Mouse (Mus musculus) heart, postnatal 14 days (tissue): Measurements from ENCODE around the gene Hist1h4b. TPM values are rescaled to one million over a fixed set of nuclear protein-coding genes. Genes with fewer than 3 reads are reported as not detected.
"Not testable (repeated sequence)": the region's sequence is repeated elsewhere in the genome, so short reads cannot be mapped to it uniquely, and the experiment has no call there.

Experiments
- DNase-seq, 2 experiments: peaks; one replicate each; pipeline ENCODE4 v3.0.0; 2021 to 2022
- intact Hi-C: fragments of 180-260 bp; cut with DNase I; formaldehyde crosslinking; loops from one replicate; pipeline ENCODE4 v1.15.1; 2025
- long read RNA-seq, 2 experiments: library from polyadenylated mRNA; stranded (forward); transcript quantifications; one replicate each; pipeline ENCODE4 v2.0.0; 2021
- total RNA-seq, 2 experiments: library from RNA; stranded (reverse); gene quantifications; 2 replicates each; pipeline ENCODE4 v1.2.3; 2021

Gene Hist1h4b
- total RNA-seq, result 10 to 100 TPM; 44.8 to 83.6 TPM
- long read RNA-seq, experiment 1, result 0 reads
- long read RNA-seq, experiment 2, result 0 reads

DNA sequence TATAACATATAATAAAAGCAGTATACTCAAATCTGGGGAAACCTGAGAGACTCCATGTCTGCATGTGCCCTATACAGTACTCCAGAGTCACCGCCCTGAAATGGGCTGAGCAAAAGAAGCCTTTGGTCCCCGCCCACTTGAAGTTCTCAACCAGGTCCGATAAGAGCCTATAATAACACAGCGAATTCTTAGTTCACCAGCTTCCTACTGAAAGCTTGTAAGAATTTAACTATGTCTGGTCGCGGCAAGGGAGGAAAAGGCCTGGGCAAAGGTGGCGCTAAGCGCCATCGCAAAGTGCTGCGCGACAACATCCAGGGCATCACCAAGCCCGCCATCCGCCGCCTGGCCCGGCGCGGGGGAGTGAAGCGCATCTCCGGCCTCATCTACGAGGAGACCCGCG is at the start of gene Hist1h4b:
Gene Hist1h4b (plus strand): TSS at position 224 of the 400 bp plus-strand sequence.
- intact Hi-C loops, result loop anchor here (10.0 kb wide), 1 partner anchor 1932 kb away; no protein-coding TSS in a partner anchor
- DNase-seq, result peak; percentile 69 to 85

DNA sequence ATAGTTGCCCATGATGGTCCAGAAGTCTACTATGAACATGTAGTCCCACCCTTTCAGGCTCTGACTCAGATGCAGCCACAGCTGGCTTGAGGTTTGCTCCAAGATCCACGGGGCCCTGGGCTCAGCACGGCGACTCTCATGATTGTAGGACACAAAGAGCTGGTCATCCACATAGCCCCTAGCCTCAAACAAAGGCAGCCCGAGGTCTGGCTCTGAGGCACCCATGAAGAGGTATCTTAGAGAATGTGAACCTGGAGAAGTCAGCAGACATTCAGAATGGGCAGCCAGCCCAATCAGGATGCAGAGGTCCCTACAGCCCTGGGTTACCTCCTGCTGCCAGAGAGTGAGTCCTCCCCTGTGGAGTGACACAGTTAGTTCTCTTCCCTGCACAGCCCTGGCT is 48.8 kb upstream of the Hist1h4b start:
- DNase-seq, result no peak
- intact Hi-C loops, result no loop called here

DNA sequence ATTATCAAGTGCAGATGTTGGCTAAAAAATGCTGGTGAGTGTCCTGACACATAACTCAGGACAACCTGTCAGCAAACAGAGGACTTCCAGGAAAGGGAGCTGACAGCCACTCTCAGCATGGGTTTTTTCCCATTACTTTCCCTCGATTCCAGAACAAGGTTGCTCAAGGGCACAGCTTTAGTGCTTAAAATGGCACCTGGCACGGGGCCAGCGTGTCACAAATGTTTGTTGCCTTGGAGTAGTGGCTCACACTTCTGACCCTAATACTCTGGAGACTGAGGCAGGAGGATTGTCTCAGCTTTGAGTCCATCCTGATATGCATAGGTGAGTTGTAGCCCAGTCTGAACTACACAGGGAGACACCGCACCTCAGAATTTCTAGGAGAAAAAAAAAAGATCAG is 48.2 kb upstream of the Hist1h4b start:
- intact Hi-C loops, result no loop called here

DNA sequence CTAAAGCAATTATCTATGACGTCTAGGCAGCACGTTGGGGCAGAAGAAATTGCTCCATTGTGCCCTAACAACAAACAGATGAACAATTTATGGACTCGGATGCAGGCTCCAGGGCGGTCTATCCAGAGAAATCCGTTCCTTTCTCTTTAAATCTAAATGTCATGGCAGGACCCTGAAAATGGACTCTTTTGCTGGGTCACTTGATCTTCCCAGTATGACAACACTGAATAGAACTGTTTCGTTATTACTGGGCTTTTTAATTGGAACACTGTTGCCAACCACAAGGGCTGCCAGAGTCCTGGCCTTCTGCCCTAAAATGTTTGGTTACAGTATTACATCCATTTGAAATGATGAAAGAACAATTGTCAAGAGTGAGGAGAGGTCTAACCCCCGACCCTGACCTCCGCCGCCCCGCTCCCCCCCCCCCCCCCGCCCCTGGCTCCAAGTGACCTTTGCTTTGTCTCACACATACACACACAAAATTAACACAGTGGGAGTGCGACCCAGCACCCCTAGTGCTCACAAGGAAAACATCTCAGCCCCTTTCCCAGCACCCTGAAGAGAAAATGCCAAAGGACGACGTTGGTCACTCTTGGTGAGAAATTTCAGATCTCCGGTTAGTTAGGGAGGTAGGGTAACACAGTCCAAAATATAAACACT is 47.0 kb upstream of the Hist1h4b start:
- peak in 1 of 2 experiments; percentile 29 for DNase-seq
- intact Hi-C loops, result no loop called here

More for the DNA sequence above, 48.2 kb upstream of the Hist1h4b start:
- no peak for DNase-seq

DNA sequence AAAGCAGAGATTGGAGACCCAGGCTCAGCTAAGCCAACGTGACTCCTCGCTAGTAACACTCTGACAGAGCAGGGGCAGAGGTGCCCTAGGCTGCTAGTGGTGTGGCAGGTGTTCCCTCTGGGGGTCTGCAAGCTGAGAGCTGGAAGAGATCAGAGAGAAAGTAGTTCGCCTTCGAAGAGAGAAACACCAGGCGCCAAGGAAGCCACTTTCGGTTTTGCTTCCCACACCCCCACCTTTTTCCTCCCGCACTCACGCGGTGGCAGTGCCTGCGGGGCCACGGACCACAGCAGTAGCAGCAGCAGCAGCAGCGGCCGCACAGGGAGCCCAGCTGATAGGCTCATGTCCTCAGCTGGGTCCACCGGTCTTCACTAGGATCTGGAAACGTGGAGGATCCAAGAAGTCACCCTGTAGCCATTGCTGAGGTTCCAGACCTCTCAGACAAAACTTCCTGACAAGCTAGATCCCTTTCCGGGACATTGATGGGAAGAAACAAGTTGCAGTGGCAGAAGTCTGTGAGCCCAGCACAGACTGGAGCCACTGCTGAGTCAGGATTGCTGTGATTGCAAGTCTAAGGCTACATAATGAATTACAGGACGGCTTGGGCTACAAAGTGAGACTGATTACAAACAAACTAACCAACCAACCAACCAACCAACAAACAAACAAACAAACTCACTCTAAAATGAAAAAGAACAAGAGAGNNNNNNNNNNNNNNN is 46.3 kb upstream of the Hist1h4b start, which contains the start of gene Hfe:
Gene Hfe (minus strand): TSS at position 481 of the 716 bp plus-strand sequence.
- intact Hi-C loops, result no loop called here
- peak; percentile 57 to 65 for DNase-seq

DNA sequence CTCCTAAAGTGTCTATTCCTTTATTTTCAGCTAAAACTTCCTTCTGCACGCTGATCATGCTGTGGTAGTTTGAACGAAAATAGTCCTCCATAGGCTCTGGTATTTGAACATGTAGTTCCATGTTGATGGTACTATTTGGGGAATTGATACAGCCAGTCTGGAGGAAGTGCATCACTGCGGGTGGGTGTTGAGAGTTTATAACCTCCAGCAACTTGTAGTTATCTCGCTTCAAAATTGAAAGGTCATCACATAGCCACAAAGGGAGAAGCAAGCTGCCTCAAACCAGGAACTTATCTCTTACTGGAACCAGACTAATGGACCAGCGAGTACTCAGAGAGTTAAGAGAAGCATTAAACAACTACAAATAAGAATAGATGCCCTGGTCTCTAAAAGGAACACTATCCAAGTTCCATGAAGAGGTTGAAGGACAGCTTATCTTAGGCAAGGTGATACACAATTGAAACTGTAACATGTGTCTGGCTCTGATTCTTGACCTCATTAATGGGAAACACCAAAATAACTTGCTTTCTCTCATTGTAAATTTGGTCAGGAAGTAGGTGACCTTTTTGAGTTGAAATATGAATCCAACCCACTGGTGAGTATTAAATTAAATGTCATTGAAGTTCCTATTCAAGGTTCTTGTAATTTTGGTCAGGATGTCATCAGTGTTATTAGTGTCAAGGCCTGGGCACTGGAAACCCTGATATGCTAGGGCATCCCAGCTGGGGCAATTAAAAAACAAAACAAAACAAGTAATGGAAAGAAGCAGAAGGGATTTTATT is 40.4 kb upstream of the Hist1h4b start:
- no peak for DNase-seq
- intact Hi-C loops, result no loop called here

DNA sequence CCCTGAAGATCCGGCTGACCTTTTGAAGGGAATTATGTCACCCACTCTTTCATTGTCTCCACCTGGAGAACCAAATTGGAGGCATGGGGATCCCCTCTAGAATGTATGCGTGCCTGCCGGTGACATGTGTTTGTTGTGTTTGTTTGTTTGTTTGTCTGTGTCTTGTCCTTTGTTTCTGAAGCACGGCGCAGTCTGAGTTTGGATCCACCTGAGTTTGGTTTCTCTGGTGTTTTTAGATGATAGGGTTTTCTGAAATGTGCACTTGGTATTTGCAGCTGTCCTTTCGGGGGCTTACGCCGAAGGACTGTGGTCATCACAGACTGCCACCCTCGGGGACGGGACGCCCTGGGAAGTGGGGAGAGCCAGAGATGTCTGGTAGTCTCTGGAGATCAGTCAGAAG is 39.6 kb upstream of the Hist1h4b start:
- DNase-seq, result no peak
- intact Hi-C loops, result no loop called here

DNA sequence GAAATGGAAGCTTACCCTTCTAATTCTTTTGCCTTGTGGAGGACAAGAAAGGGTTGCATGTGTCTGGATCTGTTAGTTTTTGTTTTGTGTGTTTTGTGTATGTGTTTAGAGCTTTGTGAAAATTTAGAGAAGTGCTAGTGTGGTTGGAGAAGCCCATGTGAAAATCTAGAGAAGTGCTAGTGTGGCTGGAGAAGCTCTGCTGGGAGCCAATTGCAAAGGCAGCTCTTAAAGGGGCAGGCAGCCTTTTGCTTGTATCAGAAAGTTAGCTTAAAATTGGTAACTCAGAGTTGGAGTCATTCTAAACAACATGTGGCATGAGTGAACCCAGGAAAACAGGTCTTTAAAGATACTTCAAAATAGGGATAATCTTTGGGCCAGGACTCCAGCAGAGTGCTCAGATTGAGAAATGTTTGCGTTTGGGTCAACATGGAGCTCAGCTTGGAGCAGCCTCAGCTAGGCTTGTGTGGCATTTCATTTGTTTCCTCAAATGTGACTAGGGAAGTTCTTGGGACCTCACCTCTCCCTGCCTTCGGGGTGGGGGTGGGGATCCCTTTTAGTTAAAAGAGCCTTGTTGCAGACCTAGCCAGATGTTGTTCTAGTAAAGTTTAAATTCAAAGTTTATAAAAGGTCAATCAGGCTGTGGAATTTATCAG is 39.1 kb upstream of the Hist1h4b start:
- intact Hi-C loops, DNase-seq: not testable (repeated sequence)

DNA sequence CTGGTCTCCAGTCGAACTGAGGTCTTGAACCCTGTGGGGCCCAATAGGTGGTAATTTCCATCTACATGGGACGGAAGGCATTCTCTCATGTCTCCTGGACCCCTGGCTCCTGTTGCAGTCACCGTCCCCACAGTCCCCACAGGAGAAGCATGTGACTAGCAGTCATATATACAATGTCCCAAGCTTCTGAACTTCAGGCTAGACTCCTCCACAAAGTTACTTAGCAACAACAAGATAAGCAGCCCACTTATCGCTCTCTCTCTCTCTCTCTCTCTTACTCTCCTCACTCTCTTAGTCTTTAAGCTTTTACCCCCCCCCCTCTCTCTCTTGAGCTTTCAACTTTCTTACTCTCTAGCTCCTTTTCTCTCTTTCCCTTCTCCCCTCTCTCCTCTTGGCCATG is 32.6 kb upstream of the Hist1h4b start:
- intact Hi-C loops, result no loop called here
- DNase-seq, result no peak

DNA sequence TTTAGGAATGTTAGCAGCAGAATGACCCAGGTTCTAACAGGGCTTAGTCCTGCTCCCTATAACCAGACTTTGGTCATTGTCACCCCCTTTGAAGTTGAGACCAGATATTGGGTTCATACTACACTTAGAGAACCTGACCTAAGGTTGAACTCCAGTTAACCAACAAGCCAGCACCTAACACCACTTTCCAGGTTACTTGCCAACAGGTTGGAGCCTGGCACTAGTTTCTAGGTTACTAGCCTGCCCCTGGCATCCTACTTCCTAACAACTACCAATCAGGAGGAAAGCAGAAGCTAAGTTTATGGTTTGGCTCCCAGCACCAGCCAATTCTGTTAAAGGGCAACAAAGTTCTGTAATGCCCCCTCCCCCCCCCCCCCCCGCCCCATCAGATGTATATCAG is 31.6 kb upstream of the Hist1h4b start:
- intact Hi-C loops, result no loop called here
- DNase-seq, result no peak

DNA sequence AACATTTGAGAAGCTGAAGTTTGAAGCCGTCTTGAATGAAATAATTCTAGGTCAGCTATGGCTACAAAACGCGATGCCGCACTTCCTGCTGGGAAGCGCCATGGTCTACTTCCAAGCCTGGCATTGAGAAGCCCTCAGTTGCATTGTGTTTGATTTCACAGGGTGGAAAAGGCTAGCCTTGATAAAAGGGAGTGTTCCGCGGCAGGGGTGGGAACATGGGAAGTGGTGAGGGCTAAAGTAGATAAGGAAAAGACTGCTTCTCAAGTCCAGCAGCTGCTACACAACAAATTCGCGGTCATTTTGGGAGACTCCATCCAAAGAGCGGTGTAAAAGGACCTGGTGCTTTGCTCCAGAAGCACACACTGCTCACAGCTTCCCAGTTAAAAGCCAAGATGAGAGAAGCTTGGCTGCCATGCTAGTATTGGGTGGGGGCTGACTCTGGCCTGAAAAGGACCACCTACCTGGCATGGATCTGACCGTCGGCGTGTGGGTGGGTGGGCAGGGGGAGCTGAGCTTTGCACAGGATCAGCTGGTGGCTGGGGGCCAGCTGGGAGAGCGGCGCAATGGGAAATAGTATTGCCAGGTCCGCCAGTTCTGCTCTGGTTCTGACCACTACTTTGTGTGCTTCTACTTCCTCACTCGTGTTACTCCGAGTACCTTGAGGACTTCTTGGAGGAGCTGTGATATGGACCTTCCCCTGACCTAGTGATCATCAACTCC is 28.2 kb upstream of the Hist1h4b start:
- DNase-seq, result no peak
- intact Hi-C loops, result no loop called here

DNA sequence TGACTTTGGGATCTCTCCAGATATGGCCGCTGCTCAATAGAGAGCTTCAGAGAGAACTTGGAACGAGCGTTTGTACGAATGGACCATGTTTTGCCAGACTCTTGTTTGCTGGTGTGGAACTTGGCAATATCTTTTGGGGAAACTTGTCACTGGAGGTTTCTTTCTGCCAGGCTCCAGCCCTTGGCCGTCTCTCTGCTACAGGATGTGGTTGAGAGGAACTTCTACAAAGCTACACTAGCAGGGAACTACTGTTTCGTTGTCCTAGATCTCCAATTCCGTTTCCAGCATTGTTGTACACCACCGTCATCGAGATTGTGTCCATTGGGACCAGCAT is 27.7 kb upstream of the Hist1h4b start:
- intact Hi-C loops, result no loop called here
- no peak for DNase-seq

DNA sequence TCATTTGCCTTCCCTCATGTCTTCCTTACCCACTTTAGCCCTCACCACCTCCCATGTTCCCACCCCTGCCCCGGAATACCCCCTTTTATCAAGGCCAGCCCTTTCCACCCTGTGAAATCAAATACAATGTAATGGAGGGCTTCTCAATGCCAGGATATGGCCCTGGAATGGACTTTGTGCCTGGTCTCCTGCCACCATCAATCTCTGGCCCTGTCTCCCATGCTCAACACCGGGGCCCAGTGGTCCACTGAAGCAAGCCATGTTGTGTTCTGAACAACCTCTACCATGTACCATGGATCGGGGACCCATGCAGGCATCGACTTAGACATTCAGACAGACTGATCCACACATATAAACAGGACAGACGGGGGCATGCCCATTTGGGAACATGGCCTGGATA is 27.1 kb upstream of the Hist1h4b start:
- intact Hi-C loops, result loop anchor here (10.0 kb wide), 1 partner anchor 45 kb away; the partner anchor contains the start of genes Hist1h2ac and Hist1h2bc
- no peak for DNase-seq

DNA sequence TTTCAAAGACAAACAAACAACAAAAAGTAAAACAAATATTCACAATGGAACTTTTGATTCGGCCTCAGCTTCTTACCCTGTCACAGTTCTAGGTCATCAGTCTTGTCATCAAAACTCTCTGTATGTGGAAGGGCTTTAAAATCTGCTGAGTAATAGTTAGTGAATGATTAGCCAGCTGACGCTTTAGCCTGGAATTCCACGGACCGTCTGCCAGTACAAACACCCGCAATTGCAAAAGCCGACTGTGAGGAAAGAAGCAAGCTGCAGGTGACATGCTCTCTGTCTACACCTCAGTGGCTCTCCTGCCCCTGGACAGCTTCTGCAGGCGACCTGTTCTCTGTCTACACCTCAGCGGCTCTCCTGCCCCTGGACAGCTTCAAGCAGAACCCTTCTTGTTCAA is 26.3 kb upstream of the Hist1h4b start:
- intact Hi-C loops, result loop anchor here (10.0 kb wide), 1 partner anchor 46 kb away; the partner anchor contains the start of genes Hist1h2ac and Hist1h2bc
- peak in 1 of 2 experiments; percentile 41 for DNase-seq

DNA sequence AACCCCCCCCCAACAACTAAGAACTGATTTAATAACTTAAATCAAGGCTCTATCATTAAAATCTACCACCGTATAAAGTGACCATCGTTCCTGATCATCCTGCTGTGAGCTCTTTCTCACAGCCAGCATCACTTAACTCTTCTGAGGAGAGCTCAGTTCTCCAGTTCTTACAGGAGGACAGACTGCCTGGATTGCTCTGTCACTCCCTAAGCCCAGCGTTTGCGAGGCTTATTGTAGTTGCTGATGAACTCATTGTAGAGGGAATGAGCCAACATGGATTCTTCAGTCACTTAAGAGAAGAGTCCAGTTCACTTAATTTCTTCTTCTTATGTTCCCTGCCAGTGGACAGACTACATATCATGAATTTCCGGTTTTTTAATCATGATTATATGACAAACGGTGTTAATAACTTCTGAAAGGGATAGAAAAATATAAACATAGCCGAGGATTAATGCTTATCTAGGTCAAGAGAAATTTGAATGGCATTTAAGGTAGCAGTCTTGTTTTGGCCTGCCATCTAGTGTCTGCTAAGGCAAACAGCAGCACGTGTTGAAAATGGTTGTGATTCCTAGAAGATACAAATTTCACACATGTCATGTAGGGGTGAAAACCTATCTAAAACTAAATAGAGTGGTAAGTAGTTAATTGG is 24.5 kb upstream of the Hist1h4b start:
- DNase-seq, result peak in 1 of 2 experiments; percentile 50
- intact Hi-C loops, result loop anchor here (1.0 to 10.0 kb wide), 2 partner anchors 31 to 47 kb away; partner anchors contain the start of genes Hist1h2ac and Hist1h2bc

DNA sequence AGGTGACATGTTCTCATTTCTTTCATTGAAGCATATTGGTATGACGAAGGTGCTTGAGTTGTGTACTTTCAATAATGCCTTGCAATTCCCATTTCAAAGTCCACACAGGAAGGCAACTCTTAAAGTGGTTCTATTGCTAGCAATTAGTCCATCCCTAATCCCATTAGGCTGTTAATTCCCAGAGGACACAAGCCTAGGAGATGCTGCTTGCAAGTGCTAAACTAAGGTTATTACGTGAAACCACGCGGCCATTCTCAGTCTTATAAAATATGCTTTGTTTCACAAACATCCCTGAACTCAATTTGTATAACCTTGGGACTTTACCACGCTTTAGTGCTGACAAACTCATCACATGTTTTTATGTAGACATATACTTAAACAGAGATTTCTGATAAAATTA is 19.7 kb upstream of the Hist1h4b start:
- intact Hi-C loops, result loop anchor here (5.0 to 10.0 kb wide), 2 partner anchors 52 to 155 kb away; partner anchors contain the start of genes Hist1h2ac, Hist1h2bc and Hist1h4d
- DNase-seq, result no peak

DNA sequence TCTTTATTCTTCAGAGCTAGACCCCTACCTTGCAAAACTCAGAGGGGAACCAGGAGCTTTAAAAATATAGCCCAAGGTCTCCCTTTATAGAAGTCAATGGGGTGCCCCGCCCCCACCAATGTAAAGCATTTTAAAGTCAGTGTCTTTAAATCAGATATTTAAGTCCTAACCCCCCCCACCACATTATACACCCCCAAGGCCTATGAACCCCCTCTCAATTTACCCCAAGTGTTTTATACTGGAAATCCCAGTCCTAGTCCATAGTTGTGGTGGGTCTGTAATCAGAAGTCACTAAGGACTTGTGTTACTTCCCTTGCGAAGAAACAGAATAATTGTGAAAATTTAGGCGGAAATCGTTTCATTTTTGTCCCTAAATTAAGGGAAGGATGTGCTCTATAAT is 18.8 kb upstream of the Hist1h4b start:
- DNase-seq, result no peak
- intact Hi-C loops, result loop anchor here (2.0 to 10.0 kb wide), 3 partner anchors 53 to 156 kb away; partner anchors contain the start of genes Hist1h1e, Hist1h2ac, Hist1h2bc and Hist1h4d

DNA sequence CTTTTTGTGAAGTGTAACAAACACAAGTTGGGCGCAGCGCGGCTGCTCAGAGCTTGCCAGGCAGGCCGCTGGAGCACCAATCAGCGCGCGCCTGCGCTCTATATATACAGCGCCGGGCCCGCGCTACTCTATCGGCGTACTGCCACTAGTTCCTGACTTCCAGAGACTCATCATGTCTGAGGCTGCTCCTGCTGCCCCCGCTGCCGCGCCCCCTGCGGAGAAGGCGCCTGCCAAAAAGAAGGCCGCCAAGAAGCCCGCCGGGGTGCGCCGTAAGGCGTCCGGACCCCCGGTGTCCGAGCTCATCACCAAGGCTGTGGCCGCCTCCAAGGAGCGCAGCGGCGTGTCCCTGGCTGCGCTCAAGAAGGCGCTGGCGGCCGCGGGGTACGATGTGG is 18.1 kb upstream of the Hist1h4b start, which contains the start of gene Hist1h1c:
Gene Hist1h1c (plus strand): TSS at position 132 of the 392 bp plus-strand sequence.
- intact Hi-C loops, result loop anchor here (2.0 to 10.0 kb wide), 3 partner anchors 54 to 156 kb away; partner anchors contain the start of genes Hist1h1e, Hist1h2ac, Hist1h2bc and Hist1h4d
- DNase-seq, result peak; percentile 91 to 95
